Mouse (Mus musculus) spleen, postnatal 14 days (tissue): ENCODE measurements around the gene Mta1.

Experiments
- DNase-seq, 2 experiments: peaks; one replicate each; pipeline ENCODE4 v3.0.0; 2021 to 2022; ENCODE audit warnings: low spot score in 2 of 2

Mta1 gene

DNA sequence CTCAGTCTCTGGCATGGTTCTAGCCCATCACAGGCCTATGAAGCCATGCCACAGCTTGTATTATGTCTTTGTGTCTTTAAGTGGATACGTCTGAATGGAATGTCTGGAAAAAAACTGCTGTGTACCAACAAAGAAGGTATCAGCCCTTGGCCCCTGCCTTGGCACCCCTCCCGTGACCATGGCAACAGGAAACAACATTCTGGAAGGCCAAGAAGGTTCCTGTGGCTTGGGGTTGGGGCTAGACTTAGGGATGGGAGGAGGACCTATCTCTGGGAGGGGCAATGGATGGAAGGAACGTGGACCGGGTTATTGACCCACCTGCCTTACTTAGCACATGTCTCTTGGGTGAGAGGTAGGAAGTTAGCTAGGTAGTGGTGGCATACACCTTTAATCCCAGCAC lies 51.3 kb downstream of the Mta1 start:
- no peak for DNase-seq

DNA sequence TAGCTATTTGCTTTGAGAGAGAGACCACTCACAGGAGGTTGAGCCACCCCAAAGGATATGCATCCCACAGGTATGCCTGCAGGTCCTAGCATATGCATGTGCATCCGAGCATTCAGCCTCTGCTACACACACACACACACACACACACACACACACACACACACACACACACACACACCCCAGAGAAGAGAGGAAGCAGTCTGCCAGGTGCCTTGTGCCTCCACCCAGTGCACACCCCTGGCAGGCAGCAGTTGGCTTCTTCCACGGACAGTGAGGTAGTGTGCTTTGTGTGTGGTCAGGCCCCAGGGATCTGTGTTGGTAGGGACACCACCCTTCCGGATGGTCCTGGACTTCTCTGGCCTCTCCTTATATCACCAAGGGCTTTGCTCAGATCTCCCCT lies 51.8 kb downstream of the Mta1 start:
- no peak for DNase-seq

DNA sequence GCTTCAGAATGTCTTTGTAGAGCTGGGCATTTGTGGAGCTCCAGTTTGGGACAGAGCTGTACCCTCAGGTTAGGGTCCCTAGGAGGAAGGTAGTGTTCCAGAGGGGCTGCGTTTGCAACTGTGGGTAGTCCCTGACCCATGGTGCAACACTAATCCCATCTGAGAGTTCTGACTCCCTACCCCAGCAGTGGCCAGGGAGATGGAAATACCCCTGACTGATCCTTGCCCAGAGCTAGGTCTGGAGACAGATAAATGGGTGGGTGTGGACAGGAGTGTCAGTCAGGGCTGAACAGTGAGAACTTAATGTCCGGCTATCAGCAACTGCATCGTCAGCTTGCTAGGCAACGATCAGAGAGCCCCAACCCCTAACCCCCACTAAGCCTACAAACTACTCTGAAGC lies 52.5 kb downstream of the Mta1 start:
- no peak for DNase-seq

DNA sequence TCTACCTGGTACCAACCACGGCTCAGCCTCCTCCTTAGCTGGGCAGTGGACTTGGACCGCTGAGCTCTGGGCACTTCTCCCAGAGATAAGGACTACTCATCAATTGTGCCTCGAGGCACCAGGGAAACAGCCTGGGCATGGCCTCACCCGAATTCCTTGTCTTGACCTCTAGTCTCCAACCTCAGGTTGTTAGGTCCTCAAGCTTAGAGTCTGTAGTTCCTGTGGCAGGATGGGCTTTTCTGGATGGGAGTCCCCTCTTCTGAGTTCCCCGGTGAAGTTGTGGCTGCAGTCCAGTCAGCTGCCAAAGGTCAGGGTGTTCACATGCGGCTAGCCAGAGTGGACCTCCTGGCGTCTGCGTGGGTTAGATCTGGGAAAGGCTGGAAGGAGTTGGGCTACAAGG lies 53.0 kb downstream of the Mta1 start:
- DNase-seq, result no peak

DNA sequence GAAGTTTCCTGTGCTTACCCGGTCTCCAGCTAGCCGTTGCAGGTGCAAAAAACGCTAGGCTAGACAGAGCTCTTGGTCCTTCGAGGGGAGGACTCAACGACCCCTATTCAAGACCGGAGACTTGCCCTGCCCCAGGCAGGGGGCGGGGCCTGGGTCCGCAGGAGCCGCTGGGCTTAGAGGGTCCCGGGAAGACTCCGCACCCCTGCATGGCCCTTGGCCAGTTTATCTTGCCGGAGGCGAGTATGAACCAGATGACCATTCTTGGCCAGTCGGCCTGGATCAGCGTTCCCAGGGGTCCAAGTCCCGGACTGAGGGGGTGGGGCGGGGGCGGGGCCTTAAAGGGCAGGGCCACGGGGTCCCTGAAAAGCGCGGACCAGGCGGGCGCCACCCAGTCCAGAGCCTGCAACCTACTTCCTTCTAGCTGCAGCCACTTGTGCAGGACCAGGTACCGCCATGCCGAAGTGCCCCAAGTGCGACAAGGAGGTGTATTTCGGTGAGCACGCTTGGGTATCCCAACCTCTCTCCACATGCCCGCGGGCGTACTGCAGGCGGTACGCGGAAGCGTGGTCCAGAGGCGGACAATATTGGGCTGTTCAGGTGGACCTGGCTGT lies 53.7 kb downstream of the Mta1 start:
- peak; percentile 44 to 58 for DNase-seq

DNA sequence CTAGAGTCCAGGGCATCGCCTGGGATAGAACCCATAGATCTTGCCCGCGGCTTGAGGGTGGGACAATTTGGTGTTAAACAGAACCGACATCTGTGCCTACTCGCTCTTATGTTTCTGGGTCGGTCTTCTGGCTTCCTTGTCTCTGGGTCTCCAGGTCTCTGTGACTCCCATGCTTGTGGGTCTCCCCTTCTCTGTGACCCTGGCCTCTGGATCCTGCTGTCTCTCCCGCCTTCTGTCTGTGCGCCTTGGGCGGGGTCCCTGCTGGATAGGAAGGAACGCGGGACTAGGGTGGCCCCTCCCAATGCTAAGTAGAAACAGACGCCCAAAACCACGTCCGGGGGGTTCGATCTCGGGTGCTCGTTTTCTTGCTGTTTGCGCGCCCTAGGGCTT lies 54.2 kb downstream of the Mta1 start:
- DNase-seq, result no peak

GRCm38 (mm10) chr12:113152991-113153525 lies 55.0 kb downstream of the Mta1 start:
- DNase-seq, result no peak

DNA sequence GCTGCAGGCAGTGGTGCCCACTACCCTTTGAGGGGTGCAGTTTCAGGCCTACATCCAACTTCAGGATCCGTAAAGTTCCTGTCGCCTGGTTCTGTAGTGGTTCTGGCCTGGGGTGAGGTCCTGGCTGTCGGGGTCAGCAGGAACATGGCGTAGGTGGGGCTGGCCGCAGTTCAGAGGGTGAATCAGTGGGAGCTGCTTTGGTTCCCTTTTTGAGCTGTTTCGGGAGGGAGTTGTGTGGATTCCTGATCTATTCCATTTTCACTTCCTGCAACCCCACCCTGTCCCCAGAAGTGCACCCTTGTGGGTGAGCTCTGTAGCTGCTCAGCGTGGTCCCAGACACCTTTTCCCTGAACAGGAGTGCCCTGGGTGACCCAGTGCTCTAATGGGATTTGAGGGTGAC lies 55.9 kb downstream of the Mta1 start:
- no peak for DNase-seq

DNA sequence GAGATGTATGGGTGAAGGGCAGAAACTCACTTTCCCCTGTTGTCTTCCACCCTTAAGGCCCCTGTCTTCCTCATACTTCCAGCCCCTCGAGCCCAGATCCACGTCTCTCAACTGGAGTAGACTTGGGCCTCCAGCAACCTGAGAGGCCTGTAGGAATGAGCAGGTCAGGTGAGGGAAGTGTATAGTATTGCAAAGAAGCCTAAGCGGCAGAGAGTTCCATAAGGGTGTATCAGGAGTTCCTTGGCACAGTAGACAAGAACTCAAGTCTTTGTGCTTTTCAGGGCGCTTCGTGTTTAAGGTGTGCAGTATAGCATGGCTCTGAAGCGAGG lies 56.6 kb downstream of the Mta1 start:
- DNase-seq, result no peak

DNA sequence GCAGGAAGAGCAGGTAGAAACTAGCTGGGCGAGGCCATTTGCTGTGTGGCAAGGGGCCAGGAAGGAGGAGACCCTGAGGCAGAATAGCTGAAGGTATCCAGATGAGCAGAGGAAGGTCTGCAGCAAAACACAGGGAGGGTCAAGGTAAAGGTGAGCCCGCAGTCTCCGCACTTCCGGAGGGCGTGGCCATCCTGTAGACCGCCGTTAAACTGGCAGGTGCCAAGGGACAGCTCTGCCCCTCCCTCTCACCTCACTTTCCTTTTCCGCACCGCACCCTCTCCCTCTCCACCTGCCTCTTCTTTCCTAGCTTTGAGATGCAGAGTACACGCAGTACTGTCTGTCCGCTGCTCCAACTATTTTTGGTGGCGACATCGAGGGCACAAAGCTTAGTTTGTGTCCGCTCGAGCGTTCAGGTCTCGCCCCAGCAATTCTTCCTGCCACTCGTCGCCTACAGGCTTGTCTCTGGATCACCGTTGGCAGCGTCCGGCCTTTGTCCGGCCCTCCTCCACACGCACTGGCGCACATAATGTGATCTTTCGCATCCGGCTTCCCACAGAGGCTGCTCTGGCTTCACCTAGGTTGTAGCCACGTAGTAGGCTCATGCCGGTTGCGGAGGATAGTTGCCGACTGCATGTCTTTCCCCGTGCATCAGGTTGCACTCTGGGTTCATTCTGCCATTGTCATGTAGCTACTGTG lies 57.1 kb downstream of the Mta1 start:
- no peak for DNase-seq

DNA sequence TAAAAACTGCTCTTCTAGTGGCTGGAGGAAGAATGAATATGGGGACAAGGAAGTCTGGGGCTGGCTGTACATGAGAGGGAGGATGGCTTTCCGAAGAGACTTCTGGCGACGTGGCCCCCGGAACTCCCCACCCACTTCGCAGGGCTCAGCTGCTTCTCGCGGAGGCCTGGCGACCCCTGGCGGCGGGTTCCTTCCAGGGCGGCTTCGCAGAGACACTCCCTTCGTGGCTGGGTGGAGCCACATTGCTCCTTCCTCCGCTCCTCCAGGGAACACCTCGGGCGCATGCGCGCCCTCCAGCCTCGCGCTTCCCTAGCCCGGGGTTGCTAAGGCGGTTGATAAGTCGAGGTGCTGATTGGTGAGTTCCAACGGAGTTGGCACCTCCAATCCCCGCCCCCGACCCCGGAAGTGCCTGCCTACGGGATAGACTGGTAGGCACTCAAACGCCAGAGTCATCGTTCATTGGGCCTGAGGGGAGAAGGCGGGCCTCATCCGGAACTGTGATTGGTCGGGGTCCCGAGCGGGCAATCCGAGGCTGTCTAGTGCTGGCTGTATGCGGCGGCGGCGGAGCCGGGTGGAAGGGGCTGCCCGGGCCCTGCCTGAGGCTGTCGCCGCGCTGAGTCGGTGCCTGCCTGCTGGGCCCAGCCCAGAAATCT lies 57.9 kb downstream of the Mta1 start, which contains the start of gene Tedc1:
Tedc1 (plus strand) TSS at position 535 of the 653 bp plus-strand sequence.
- peak; percentile 99 for DNase-seq

DNA sequence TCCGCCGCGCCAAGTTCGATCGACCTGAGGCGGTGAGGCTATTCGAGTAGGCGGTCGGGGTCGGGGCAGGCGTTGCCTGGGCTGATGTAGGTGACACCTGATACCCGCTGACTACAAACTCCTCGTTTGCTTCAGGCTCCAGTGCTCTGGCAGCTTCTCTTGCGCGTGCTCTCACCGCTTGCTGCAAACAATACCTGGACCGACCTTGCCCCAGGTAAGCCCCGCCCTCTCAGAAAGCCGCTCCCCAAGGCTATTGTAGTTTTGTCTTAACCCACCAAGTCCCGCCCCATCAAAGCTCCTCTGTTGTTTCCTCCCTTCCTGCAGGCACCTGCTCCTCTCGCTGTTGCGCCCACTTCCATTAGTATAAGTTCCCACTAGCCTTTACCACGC lies 58.5 kb downstream of the Mta1 start:
- DNase-seq, result no peak

DNA sequence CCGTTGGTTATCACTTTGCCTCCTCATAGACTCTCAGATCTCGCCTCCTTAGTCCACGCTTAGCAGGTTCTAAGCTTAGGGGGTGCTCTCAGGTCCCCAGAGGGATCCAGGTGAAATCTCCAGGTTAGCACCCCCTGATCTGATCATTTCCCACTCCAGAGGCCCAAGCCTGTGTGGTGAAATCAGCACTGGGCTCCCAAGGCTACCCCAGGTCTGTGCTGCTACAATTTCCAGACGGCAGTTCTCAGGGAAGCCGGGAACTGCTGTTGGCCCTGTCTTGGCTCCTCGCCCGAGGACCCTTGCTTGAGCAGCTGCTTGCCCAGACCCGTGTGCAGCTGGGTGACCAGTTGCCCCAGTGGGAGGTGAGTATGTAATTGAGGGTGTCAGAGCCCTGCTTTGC lies 58.9 kb downstream of the Mta1 start:
- DNase-seq, result no peak

GRCm38 (mm10) chr12:113157521-113157920 lies 59.4 kb downstream of the Mta1 start:
- DNase-seq, result no peak

GRCm38 (mm10) chr12:113157971-113158370 lies 59.9 kb downstream of the Mta1 start:
- DNase-seq, result no peak

- no peak for DNase-seq
These were observed 65.5 kb downstream of the Mta1 start for GRCm38 (mm10) chr12:113163561-113164006.

- DNase-seq, result peak in 1 of 2 experiments; percentile 38
These were observed 70.0 kb downstream of the Mta1 start for GRCm38 (mm10) chr12:113168031-113168536.

DNA sequence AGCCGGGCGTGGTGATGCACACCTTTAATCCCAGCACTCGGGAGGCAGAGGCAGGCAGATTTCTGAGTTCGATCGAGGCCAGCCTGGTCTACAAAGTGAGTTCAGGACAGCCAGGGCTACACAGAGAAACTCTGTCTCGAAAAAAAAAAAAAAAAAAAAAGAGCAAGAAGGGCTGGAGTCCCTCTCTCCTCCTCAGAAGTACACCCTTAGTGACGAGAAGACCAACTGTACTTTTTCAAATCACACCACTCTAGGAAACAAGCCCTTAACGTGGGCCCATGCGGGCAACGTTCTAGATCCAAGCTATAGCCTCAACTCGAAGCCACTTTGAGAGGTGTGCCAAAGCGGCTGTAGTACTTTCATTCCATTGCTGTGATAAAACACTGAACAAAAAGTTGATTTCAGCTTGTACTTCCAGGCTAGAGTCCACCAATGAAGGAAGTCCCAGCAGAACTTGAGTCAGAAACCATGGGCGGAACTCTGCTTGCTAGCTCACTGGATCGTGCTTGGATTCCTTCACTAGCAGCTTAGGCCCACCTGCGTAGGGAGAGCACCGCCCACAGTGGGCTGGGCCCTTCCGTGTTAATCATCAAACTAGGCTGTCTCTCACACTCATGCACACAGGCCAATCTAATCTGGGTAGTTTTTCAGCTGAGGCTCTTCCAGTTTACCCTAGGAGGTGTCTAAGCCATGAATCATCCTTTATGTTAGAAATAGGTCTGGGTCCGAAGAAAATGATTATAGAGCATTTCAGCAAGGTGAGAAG lies 79.1 kb downstream of the Mta1 start:
- no peak for DNase-seq

DNA sequence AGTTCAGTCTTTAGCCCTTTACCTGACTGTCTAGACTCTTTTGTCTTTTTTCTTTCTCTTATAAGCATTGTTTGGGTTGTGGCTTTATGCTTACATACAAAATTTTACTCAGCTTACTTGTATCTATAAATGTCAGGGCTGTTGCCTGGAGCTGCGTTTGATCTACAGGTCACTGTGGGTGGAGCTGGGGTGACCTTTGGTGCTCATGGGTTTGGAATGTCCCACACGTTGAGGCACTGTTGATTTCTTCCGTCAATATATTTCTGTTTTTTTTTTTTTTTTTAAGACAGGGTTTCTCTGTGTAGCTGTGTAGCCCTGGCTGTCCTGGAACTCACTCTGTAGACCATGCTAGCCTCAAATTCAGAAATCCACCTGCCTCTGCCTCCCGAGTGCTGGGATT lies 82.9 kb downstream of the Mta1 start:
- DNase-seq, result no peak

DNA sequence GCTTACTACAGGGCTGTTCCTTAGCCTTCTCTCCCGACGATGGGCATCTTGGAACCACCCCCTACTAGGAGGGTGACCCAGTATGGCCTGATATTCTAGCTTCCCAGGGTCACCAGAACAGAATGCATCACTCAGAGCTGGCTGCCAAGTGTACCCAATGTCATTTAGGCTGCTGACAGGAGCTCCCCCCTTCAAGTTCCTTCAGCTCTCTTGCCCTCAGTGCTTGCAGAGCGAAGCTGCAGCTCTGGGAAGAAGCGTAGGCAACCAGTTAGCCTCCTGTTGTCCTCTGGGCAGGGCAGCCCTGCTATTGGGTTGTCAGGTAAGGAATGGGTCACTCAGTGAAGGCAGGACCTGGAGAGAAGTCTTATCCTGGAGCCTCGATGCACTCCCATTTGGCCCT lies 86.9 kb downstream of the Mta1 start:
- DNase-seq, result no peak

DNA sequence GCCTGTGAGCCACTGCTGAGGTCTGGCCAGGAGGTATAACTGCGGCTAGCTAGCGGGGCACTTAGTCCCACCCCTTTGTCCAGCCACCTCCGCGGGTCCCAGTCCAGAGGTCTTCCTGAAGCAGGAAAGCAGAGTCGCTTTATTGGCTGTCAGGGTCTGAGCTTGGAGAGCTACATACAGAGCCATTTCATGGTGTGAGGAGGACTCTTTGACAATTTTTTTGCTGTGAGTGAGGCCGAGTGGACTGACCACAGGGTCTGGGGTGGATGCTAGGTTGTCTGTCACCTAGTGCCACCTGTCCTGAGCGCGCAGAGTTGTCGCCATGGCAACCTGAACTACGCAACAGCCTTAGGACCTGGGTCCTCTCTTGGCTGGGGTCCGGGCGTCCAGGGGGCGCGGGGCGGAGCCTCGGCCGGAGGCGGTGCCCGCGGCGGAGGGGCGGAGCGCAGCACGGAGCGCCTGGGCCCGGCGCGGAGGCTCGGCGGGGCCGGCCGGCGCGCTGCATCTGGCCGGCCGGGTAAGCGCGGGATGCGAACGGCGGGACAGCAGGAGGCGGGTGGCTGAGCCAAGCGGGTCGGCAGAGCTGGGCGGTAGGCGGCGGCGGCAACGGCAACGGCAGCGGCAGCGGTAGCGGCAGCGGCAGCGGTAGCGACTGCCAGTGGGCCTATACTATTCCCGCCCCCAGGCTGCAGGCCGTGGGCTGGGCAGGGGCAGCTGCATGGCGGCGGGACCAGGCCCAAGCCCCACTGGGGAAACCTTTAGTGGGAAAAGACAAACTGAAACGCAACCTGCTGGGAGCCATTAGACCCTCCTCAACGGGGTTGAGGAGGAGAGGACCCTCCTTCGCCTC lies 87.6 kb downstream of the Mta1 start, which contains the start of gene Tmem121:
Tmem121 (plus strand) TSS at position 489 of the 850 bp plus-strand sequence.
- no peak for DNase-seq
